Mouse (Mus musculus): ENCODE data around the gene Rnf26.

The Rnf26 gene

GRCm38 (mm10) chr9:44113105-44113789 is at the start of gene Rnf26, which contains the start of gene Gm49380:
TSS of gene Rnf26 (minus strand) at chr9:44113517.
TSS of gene Gm49380 (minus strand) at chr9:44113500.
- DNase-seq (ENCODE audit: low spot score), result peak; percentile 97

GRCm38 (mm10) chr9:44159886-44160285 is 46.6 kb upstream of the Rnf26 start:
- no peak for DNase-seq (ENCODE audit: low spot score)

- DNase-seq (ENCODE audit: low spot score), result no peak
Measured at GRCm38 (mm10) chr9:44147290-44147689, 34.0 kb upstream of the Rnf26 start.

- no peak for DNase-seq (ENCODE audit: low spot score)
Measured at GRCm38 (mm10) chr9:44144718-44145060, 31.4 kb upstream of the Rnf26 start.

GRCm38 (mm10) chr9:44144023-44144717 is 30.9 kb upstream of the Rnf26 start:
- no peak for DNase-seq (ENCODE audit: low spot score)

DNA sequence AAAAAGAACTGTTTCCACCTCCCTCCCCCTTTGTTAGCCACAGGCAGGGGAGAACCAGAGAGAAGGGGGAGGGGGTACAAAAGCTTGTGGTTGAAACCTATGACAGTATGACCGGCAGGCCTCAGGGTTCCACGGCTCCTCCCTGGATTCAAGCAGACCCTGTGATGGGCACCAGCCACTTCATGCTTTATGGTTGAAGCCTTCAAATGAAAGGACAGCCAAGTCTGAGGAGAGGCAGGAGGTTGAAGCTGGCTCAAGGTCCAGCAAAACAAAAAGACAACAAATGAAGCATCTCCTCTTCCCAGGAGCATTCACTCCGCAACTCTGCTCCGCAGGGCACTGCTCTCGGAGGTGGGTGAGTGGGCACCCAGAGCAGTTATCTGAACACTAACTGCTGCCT is 30.1 kb upstream of the Rnf26 start:
- DNase-seq (ENCODE audit: low spot score), result no peak

DNA sequence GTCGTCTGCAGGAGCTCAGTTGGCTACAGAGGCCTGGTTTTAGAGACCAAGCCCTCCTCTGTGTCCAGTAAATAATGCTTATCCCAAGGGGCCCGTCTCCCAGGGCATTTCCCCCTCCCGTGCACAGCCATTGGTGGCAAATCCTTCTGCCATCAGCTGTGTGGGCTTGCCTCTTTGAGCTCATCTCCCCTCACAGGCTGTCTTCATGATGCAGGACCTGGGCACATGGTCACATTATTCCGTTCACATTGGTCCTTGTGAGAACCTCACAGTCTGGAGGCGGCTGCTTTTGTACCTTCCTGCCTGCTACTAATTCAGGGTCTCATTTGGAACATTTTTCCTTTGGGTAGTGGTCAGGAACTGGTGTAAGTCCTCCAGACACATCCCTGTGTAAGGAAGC is 28.6 kb upstream of the Rnf26 start:
- no peak for DNase-seq (ENCODE audit: low spot score)

GRCm38 (mm10) chr9:44137846-44138245 is 24.5 kb upstream of the Rnf26 start:
- no peak for DNase-seq (ENCODE audit: low spot score)

DNA sequence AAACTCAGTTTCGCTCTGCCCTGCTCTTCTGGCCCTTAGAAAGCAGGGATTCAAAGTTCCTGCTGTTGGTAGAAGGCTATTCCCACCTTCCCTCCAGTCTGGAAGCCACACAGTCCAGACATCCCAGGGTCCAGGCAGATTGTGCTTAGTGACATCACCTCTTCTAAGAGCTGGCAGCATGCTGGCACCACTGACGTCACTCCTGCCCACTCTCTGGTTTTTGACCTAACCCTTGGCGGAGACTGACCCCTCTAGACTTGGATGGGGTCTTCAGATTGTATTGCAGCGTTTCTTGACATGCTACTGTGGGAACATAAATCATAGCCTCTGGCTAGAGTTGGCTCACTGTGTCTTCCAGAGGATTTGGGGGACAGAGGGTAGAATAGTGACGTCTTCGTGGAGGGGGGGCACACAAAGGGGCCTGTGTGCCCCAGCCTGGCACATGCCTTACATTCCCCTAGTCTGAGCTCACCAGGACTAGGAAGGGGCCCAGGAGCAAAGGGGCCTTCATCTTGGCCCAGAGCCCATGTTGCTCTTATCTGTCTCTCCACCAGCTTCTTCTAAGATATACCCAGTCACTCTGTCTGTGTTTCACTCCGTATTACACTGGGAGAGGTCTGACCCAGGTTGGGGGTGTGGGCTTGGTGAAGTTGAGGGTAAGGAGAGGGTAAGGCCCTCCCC is 22.6 kb upstream of the Rnf26 start:
- DNase-seq (ENCODE audit: low spot score), result no peak

DNA sequence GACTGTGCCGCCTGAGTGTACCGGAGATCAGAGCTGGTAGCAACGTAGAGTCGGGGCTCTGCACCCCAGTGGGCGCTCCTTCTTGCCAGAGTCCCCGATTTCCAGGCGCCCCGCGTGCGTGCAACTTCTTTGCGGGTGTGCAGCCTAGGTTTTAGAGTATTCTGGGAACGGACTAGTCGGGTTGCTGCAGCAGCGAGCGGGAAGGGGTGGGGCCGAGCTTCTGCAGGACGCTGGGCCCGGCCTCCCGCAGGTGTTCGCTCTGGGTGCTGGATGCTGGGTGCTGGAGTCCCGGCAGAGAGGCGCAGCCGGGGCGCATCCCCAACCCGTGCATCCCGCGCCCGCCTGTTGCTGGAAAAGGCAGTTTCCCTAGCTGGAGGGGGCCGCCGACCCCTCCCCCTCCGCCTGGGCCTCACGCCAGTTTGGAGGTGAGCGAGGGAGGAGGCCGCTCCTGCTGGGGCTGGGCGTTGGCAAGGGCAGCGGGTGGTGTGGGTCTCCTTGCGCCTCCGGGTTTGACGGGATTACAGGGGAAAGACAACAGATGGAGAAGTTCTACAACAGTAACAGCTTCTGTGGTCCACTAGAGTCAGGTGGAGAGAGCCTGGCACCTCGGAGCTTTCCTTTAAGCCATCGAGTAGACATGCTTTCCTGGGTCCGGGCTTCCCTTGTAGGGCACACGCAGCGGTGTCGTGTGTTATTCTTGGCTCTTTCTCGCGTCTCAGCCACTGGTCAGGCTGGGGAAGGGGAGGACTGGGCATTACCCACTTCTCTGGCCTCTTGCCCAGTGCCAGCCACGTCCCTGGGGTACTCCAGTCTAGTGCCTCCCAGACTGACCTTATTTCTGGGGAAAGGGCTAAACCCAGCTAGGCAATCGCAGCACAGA is 21.8 kb upstream of the Rnf26 start:
- DNase-seq (ENCODE audit: low spot score), result no peak

GRCm38 (mm10) chr9:44134101-44134850 is 21.0 kb upstream of the Rnf26 start, which contains the start of gene Mcam:
TSS of gene Mcam (plus strand) at chr9:44134469.
- DNase-seq (ENCODE audit: low spot score), result no peak

GRCm38 (mm10) chr9:44133287-44133686 is 20.0 kb upstream of the Rnf26 start:
- DNase-seq (ENCODE audit: low spot score), result no peak

GRCm38 (mm10) chr9:44132200-44132599 is 18.9 kb upstream of the Rnf26 start:
- DNase-seq (ENCODE audit: low spot score), result no peak

DNA sequence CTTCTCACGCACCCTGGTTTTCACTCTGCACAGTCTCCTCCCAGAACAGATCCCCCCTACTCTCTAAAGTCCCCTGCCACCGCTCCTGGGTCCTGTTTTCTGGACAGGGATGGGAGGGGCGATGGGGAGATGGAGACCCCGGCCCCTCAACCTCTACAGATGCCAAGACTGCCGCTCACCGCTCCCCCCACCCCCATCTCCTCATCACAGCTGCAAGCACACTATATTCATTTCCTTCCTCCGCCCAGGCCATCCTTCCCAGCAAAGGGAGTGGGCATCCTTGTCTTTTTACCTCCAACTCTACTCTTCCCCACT is 17.9 kb upstream of the Rnf26 start:
- no peak for DNase-seq (ENCODE audit: low spot score)

DNA sequence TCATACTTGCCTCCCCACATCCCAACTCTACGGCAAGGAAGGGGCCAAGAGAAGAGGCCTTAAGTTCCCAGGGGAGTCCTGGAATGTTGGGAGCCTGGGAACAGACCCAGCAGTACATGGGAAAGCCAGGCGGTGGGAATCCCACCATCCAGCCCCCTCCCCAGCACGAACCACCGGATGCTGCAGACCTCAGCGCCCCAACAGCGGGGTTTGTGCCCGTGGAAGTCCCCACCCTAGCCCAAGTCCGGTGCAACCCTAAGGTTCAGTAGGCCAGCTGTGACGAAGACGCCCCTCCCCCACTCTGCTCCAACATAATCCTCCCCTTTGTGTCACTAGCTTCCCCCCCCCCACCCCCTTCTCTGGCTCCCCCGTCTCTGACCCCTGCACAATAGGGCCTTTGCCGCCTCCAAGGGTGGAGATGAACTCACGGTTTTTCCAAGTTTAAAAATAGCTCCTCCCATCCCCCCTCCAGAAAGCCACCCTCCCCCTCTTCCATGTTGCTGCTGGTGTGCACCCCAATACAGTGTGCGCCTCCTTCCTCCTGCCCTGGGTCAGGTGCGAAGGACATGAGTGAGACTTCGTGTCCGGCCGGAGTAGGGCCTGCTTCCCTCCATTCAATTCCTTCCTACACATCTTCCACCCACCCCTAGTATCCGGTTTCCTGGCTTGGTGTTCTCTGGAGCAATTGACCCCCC is 17.4 kb upstream of the Rnf26 start:
- DNase-seq (ENCODE audit: low spot score), result no peak

DNA sequence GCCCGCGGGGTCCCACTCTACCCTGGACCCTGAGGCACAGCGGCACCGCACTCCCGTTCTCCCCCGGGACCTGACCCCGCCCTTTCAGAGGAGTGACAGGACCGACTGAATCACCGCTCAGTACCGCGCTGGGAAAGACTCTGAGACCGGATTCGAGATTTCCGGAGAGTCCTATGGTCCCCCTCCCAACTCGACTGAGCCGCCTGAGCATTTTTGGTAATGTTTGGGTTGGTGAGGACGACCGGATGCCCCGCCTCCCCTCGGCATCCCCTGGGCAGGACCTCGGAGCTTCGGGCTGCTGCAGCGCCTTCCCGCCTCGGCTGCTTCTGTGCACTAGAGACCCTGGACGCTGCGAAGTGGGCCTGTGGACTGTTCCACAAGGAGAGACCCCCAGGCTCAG is 16.7 kb upstream of the Rnf26 start:
- no peak for DNase-seq (ENCODE audit: low spot score)

DNA sequence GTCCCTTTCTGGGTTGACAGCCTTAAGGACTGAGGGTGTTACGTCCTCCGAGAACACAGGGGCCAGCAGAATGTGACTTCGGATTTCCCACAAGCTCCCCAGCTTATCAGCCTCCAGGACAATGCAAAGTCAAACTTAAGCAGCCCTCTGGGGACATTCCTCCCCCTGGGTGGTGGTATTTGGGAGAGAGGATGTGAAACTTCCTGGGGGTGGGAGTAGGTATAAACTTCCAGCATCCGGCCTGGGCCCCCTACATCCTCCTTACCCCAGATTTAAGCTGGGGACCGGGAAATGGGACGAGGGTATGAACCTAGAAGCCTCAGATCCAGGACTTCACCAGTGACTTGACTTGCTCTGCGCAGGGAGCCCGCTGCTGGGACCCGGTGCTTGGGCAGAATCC is 16.3 kb upstream of the Rnf26 start:
- DNase-seq (ENCODE audit: low spot score), result no peak

DNA sequence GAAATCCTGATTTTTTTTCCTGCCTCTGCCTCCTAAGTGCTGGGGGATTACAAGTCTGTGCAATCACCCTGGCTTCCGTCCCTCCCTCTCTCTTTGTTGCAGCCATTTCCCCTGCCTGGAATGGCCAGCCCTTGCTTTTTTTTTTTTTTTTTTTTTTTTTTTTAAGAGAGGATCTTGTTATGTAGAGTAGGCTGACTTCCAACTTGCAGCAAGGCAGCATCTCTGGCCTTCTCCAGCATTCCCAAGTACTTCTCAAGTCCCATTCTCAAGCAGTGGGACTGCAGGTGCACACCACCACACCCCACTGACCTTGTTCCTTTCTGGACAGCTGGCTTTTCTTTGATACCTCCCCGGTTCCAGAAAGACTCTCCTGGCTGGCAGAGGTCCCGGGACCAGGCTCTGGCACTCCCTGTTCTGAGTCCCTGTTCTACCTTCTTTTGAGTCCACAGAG is 14.1 kb upstream of the Rnf26 start:
- no peak for DNase-seq (ENCODE audit: low spot score)

DNA sequence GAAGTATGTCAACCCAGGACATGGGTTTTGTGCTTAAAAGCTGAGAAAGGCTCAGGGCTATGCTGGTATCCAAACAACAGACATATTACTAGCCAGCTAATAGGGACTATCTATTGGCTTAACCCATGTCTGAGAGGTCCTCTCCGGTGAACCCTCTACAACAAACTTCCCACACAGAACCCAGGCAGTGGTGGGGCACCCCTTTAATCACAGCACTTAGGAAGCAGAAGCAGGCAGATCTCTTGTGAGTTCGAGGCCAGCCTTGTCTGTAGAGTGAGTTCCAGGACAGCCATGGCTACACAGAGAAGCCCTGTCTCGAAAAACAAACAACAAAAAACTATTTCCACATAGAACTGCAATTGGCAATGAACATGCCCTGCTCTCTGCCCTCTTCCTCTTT is 13.4 kb upstream of the Rnf26 start:
- DNase-seq (ENCODE audit: low spot score), result no peak

DNA sequence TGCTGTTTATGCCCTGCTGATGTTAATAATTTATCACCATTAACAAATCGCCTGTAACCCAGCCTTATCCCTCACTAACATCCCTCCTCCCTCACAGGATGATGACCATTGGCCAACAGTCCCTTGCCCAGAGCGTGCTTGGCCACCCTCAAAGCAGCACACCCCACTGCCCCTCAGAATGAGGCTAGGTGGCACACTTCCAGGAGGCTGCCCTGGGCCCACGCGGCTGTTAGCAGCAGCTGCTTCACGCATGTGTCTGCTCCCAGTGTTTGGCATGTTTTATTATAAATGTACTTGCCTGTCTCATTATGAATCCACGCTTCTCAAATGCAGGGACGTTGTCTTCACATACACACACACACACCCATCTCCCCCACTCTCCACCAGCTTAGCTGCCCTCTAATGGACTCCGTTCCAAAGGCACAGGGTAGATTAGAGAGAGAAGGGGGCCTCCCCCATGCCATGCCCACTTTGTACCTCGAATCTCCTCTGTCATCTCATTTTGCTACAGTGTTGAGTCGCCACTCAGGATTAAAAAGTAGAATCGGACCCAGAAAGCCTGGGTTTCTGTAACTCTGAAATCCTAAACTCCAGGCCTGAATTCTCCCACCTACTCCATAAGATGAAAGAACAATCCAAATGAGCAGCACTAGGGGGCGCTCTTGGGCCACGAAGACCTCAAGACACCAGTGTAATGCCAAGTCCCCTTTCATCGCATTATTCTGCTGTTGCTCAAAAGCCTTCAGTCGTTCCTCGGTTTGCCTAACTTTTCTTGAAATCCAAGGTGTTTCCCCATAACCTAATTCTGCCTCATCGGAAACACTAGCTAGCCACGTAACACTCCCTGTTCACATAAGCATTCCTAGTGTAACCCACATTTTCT is 12.5 kb upstream of the Rnf26 start:
- peak; percentile 92 for DNase-seq (ENCODE audit: low spot score)
